Mouse (Mus musculus): Measurements from ENCODE around the gene Clic5.

DNA sequence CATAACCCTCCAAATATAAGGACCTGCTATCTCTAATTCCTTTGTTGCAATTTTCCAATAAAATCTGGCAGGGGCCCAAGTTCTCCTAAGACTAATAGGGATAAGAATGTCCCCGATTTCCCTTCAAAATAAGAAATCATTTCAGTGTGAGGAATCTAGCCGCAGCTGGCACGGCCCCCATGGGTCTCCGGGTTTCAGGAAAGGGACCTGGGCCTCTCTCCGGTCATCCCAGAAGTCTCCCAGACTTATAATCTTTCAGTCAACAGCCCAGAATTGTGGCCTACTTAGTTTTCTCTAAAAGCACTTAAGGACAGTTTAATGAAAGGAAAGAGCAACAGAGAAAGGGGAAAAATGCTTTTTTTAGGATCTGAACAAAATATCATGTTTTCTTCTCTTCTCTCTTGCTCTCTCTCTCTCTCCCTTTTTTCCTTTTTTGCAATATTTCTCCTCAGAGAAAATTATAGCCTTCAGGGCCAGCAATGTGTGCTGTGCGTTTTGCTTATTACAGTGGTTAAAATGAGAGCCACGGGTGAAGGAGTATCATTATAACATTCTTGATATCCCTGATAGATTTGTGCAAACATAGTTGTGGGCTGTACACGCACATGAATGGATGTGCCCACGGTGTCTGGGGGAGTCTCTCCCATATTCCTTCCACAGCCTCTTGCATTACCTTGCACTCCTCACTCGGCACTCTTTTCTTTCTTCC is 121.7 kb downstream of the Clic5 start:
- TF ChIP-seq POLR2A (IDR thresholded peaks at IDR 0.05; ENCODE audit: extremely low read depth, insufficient read depth, low read length) (no peak), CTCF (IDR thresholded peaks at IDR 0.05; ENCODE audit: extremely low read depth, insufficient read depth, low read length) (no peak)
